Mouse (Mus musculus) C2C12 (cell line): ENCODE data around the gene Gm20388.

ENCODE experiments used
- CEBPB ChIP-seq: IDR thresholded peaks from one replicate; pipeline ENCODE4 v1.6.1; 2011; ENCODE audit warnings: low read depth, mild to moderate bottlenecking, control low read depth, moderate library complexity
- CTCF ChIP-seq: IDR thresholded peaks from one replicate; pipeline ENCODE4 v1.5.1; 2011; ENCODE audit not compliant: control insufficient read depth, insufficient read depth, insufficient read length
- FOSL1 ChIP-seq: IDR thresholded peaks from one replicate; pipeline ENCODE4 v1.8.0; 2011; ENCODE audit warnings: mild to moderate bottlenecking, low read length; ENCODE audit not compliant: poor library complexity, insufficient read depth, severe bottlenecking
- MAX ChIP-seq: IDR thresholded peaks from one replicate; pipeline ENCODE4 v1.6.1; 2011; ENCODE audit warnings: mild to moderate bottlenecking, control low read depth
- MYOD1 ChIP-seq: IDR thresholded peaks from one replicate; pipeline ENCODE4 v1.6.1; 2011; ENCODE audit warnings: low read depth; ENCODE audit not compliant: control insufficient read depth, insufficient read length
- MYOG ChIP-seq: IDR thresholded peaks from one replicate; pipeline ENCODE4 v1.6.1; 2011; ENCODE audit not compliant: control insufficient read depth, insufficient read length; ENCODE audit errors: extremely low read depth
- USF1 ChIP-seq: IDR thresholded peaks from one replicate; pipeline ENCODE4 v1.6.1; 2011; ENCODE audit warnings: low read depth, mild to moderate bottlenecking, control low read depth, moderate library complexity

DNA sequence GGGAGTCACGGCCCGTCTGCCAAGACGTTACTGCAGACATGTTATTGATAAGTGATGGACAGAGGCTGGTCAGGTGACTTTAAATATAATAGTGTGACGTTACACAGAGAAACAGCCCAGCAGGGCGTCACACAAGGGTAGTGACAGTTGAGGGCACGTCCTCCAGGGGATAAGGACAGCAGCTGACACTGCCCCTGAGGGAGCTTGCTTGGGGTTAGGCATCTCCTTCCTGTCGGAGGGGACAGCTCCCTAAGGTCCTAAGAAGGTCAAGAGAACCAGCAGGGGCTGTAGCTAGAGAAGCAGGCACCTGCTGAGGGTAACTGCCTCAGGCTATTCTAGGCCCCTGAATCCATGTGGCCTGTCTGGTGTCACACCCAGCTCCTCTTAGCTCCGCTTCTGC, 660.9 kb downstream of the Gm20388 start:
- TF ChIP-seq CTCF (no peak), MYOG (no peak), USF1 (no peak), MAX (no peak), MYOD1 (no peak), CEBPB (no peak), FOSL1 (no peak)
